Mouse (Mus musculus): ENCODE results near the gene Wdtc1. TPM values are rescaled to one million over a fixed set of nuclear protein-coding genes. Genes with fewer than 3 reads are reported as not detected.

Gene Wdtc1
- polyA plus RNA-seq, 1 experiment from 2014 or later: 25.6 TPM

DNA sequence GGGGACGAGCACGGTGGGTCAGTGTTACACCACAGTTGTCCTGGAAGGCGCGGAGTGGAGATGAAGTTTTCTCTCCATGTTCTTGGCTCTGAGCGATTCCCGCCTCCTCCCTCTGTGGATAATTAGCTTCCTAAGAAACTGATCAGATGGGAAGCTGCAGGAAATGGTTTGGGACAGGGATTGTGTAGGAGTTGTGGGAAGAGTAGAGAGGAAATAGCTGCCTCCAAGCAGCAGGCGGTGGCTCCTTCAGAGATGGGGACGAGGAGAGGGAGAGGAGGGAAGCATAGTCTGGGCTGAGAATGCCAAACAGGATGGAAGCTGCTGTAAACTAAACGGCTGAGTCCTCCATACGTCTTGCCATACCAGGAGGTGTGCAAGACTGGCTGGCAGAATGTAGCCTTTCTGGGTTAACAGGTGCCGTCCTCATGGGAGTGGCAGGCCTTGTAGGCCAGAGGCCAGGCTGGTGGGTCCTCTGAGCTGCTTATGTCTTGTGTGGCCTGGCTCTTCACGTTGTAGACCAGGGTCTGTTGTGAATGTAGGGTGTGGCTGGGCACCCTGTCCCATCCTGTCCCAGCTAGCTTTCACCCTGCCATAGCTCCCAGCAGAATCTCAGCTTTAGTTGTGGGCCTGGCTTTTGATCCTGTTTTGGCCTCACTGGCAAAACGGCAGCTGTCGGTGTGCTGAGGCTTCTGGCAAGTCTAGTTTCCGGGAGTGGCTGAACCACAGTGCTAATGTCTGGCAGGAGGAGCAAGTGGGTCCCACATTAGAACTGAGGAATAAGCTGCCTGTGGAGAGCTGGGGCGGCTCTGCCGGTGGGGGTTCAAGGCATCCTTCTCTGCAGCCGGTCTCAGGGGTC is 38.1 kb upstream of the Wdtc1 start:
- H3K9ac ChIP-seq: no peak overlapping the region
- ATAC-seq (ENCODE audit: low FRiP score): no peak
- no peak for DNase-seq (ENCODE audit: low spot score)

GRCm38 (mm10) chr4:133390585-133390984 is 37.3 kb upstream of the Wdtc1 start:
- Histone ChIP-seq H3K9me3 (ENCODE audit: control insufficient read depth, low read length) (no peaks in the 10 kb centered on the region), H3K4me1 (replicated peaks; ENCODE audit: control insufficient read depth, insufficient read depth, low read length) (peaks cover 8% of the 10 kb centered on the region; the same call in 1 of the 2 replicates), H3K4me3 (replicated peaks; ENCODE audit: low read length) (no peak overlapping the region), H3K9ac (no peak overlapping the region), H3K4me2 (replicated peaks) (no peak overlapping the region), H3K27ac (no peak overlapping the region), H3K27me3 (ENCODE audit: control insufficient read depth, insufficient read depth, low read length) (no peaks in the 10 kb centered on the region), H3K36me3 (replicated peaks; ENCODE audit: control insufficient read depth, insufficient read depth) (no peaks in the 10 kb centered on the region)
- no peak for DNase-seq (ENCODE audit: low spot score)
- 93% methylated on average over 6 of the region's 6 CpGs for WGBS
- ATAC-seq (ENCODE audit: low FRiP score): no peak

More for the DNA sequence above, 38.1 kb upstream of the Wdtc1 start:
- Histone ChIP-seq H3K27me3 (ENCODE audit: control insufficient read depth, insufficient read depth, low read length) (no peaks in the 10 kb centered on the region), H3K36me3 (replicated peaks; ENCODE audit: control insufficient read depth, insufficient read depth) (no peaks in the 10 kb centered on the region), H3K4me3 (replicated peaks; ENCODE audit: low read length) (no peak overlapping the region), H3K4me2 (replicated peaks) (no peak overlapping the region), H3K27ac (no peak overlapping the region), H3K4me1 (replicated peaks; ENCODE audit: control insufficient read depth, insufficient read depth, low read length) (peaks cover 16% of the 10 kb centered on the region), H3K9me3 (ENCODE audit: control insufficient read depth, low read length) (no peaks in the 10 kb centered on the region)
- WGBS: 82% methylated on average over 18 of the region's 18 CpGs

- Histone ChIP-seq H3K27me3 (ENCODE audit: control insufficient read depth, insufficient read depth, low read length) (no peaks in the 10 kb centered on the region), H3K36me3 (replicated peaks; ENCODE audit: control insufficient read depth, insufficient read depth) (no peaks in the 10 kb centered on the region), H3K9ac (no peak overlapping the region), H3K4me3 (replicated peaks; ENCODE audit: low read length) (no peak overlapping the region), H3K4me2 (replicated peaks) (no peak overlapping the region), H3K9me3 (ENCODE audit: control insufficient read depth, low read length) (no peaks in the 10 kb centered on the region), H3K4me1 (replicated peaks; ENCODE audit: control insufficient read depth, insufficient read depth, low read length) (0 out of 2 replicates have a peak, but pooled peaks cover 2% of the 10 kb centered on the region), H3K27ac (no peak overlapping the region)
- DNase-seq (ENCODE audit: low spot score) (no peak), ATAC-seq (ENCODE audit: low FRiP score) (no peak)
- 97% methylated on average over 2 of the region's 2 CpGs for WGBS
Observed at GRCm38 (mm10) chr4:133390042-133390441, 36.8 kb upstream of the Wdtc1 start.

DNA sequence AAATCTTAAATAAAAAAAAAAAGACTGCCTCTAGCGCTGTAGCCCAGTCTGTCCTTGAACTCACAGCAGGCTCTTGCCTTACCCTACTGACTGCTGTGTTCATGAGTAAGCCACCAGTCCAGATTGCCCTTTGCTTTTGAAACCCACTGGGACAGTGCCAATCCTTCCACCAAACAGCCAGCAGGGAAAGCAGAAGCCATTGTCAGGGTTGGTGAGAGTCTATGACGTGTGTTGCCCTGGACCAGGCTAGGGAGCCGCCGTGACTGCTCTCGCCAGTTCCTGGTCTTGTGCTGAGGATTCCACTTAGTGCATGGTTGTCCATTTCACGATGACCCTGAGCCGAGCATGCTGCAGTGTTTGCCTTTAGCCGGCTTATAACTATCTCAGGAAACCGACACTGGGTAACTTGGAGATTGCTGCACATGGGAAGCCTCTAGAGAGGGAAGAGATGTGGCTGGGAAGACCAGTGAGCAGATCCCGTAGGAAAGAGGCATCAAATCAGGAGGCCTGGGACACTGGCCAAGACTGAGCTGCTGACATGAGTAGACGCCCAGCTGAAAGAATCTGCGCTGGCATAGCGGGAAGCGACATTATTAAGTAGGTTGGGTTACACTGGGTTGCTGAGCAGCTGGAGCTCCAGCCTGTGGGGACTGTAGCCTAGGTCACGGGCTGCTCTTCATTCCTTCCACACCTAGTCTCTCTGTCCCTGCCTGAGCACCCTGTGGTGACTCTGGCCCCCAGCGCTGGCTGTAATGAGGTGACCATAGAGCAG is 35.7 kb upstream of the Wdtc1 start:
- ATAC-seq (ENCODE audit: low FRiP score): no peak
- Histone ChIP-seq H3K9me3 (ENCODE audit: control insufficient read depth, low read length) (no peaks in the 10 kb centered on the region), H3K36me3 (replicated peaks; ENCODE audit: control insufficient read depth, insufficient read depth) (no peaks in the 10 kb centered on the region), H3K4me2 (replicated peaks) (no peak overlapping the region), H3K4me3 (replicated peaks; ENCODE audit: low read length) (no peak overlapping the region), H3K4me1 (replicated peaks; ENCODE audit: control insufficient read depth, insufficient read depth, low read length) (no peaks in the 10 kb centered on the region), H3K27me3 (ENCODE audit: control insufficient read depth, insufficient read depth, low read length) (no peaks in the 10 kb centered on the region), H3K9ac (no peak overlapping the region), H3K27ac (no peak overlapping the region)
- no peak for DNase-seq (ENCODE audit: low spot score)
- 82% methylated on average over 16 of the region's 16 CpGs for WGBS

- no peaks in the 10 kb centered on the region for H3K27me3 ChIP-seq (ENCODE audit: control insufficient read depth, insufficient read depth, low read length)
- ATAC-seq (ENCODE audit: low FRiP score) (no peak), DNase-seq (ENCODE audit: low spot score) (no peak)
- no peak overlapping the region for H3K9ac ChIP-seq
- no peaks in the 10 kb centered on the region for H3K9me3 ChIP-seq (ENCODE audit: control insufficient read depth, low read length)
- H3K4me3 ChIP-seq (replicated peaks; ENCODE audit: low read length): no peak overlapping the region
- no peaks in the 10 kb centered on the region for H3K4me1 ChIP-seq (replicated peaks; ENCODE audit: control insufficient read depth, insufficient read depth, low read length)
- no peak overlapping the region for H3K4me2 ChIP-seq (replicated peaks)
- no peaks in the 10 kb centered on the region for H3K36me3 ChIP-seq (replicated peaks; ENCODE audit: control insufficient read depth, insufficient read depth)
- H3K27ac ChIP-seq: no peak overlapping the region
Observed at GRCm38 (mm10) chr4:133387053-133387452, 33.8 kb upstream of the Wdtc1 start.

GRCm38 (mm10) chr4:133386061-133386797 is 32.9 kb upstream of the Wdtc1 start:
- 69% methylated on average over 7 of the region's 7 CpGs for WGBS
- Histone ChIP-seq H3K9ac (no peak overlapping the region), H3K4me2 (replicated peaks) (no peak overlapping the region)

DNA sequence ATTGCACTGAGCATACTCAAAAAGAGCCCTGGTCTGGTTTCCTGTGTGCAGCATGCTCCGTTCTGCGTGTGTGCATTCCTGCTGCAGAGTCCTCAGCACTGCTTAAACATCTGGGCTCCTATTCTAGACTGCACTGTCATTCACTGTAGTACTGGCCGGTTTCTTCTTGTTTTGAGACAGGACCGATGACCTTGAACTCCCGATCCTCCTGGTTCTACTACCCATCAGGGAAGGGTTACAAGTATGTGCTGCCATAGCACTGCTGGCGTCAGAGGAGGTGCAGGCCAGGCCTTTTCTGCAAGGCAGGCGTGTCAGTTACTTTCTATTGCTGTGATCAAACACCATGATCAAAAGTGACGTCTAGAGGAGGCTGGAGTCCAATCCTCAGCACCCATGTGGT is 27.9 kb upstream of the Wdtc1 start:
- Histone ChIP-seq H3K9ac (no peak overlapping the region), H3K4me2 (replicated peaks) (no peak overlapping the region), H3K36me3 (replicated peaks; ENCODE audit: control insufficient read depth, insufficient read depth) (no peaks in the 10 kb centered on the region), H3K9me3 (ENCODE audit: control insufficient read depth, low read length) (no peaks in the 10 kb centered on the region), H3K27ac (no peak overlapping the region), H3K4me1 (replicated peaks; ENCODE audit: control insufficient read depth, insufficient read depth, low read length) (peaks cover 12% of the 10 kb centered on the region; the same call in 1 of the 2 replicates), H3K27me3 (ENCODE audit: control insufficient read depth, insufficient read depth, low read length) (no peaks in the 10 kb centered on the region), H3K4me3 (replicated peaks; ENCODE audit: low read length) (no peak overlapping the region)
- 78% methylated on average over 8 of the region's 8 CpGs for WGBS
- no peak for ATAC-seq (ENCODE audit: low FRiP score)
- no peak for DNase-seq (ENCODE audit: low spot score)

More at GRCm38 (mm10) chr4:133386061-133386797, 32.9 kb upstream of the Wdtc1 start:
- DNase-seq (ENCODE audit: low spot score) (no peak), ATAC-seq (ENCODE audit: low FRiP score) (no peak)
- H3K4me3 ChIP-seq (replicated peaks; ENCODE audit: low read length): no peak overlapping the region
- H3K27ac ChIP-seq: no peak overlapping the region
- H3K4me1 ChIP-seq (replicated peaks; ENCODE audit: control insufficient read depth, insufficient read depth, low read length): no peaks in the 10 kb centered on the region
- no peaks in the 10 kb centered on the region for H3K9me3 ChIP-seq (ENCODE audit: control insufficient read depth, low read length)
- no peaks in the 10 kb centered on the region for H3K27me3 ChIP-seq (ENCODE audit: control insufficient read depth, insufficient read depth, low read length)
- H3K36me3 ChIP-seq (replicated peaks; ENCODE audit: control insufficient read depth, insufficient read depth): no peaks in the 10 kb centered on the region

DNA sequence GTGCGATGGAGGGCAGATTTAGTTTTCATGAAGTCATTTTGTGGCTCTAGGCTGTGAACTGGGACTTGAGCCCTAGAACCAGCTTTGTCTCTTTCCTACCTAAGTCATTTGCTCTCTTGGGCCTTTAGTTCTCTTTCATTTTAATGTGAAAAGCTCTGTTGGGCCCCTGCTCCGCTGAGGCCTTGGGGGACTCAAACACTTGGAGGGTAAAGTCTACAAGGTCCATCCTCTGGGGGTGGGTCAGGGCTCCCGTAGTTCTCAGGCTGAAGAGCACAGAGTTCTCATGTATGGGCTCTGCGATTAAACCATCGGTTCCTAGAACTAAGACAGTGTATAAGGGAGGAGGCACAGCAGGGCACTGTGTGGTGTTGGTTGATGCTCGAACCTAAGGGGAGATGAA is 27.3 kb upstream of the Wdtc1 start:
- DNase-seq (ENCODE audit: low spot score): no peak
- Histone ChIP-seq H3K4me3 (replicated peaks; ENCODE audit: low read length) (no peak overlapping the region), H3K4me1 (replicated peaks; ENCODE audit: control insufficient read depth, insufficient read depth, low read length) (peaks cover 17% of the 10 kb centered on the region; the same call in 1 of the 2 replicates), H3K4me2 (replicated peaks) (no peak overlapping the region), H3K27me3 (ENCODE audit: control insufficient read depth, insufficient read depth, low read length) (no peaks in the 10 kb centered on the region), H3K36me3 (replicated peaks; ENCODE audit: control insufficient read depth, insufficient read depth) (no peaks in the 10 kb centered on the region), H3K27ac (no peak overlapping the region), H3K9ac (no peak overlapping the region), H3K9me3 (ENCODE audit: control insufficient read depth, low read length) (no peaks in the 10 kb centered on the region)
- WGBS: 53% methylated on average over 6 of the region's 6 CpGs
- ATAC-seq (ENCODE audit: low FRiP score): no peak

DNA sequence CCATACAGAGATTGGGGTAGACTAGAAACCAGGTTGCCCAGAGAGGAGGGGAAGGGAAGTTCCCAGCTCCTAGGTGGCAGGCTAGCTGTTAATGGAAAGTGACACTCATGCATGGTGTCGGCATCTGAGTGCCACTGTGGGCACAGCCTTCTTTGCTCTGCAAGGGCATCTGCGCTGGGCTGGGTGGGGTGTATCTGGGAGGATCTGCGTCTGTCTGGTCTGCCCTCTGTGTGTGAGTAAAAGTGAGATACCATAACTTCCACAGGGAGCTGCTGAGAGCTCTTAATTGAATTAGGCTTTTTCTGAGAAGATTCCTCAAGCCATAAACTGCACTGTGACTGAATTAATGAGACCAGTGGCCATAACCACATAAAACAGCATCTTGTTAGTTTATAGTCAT is 26.6 kb upstream of the Wdtc1 start:
- H3K9me3 ChIP-seq (ENCODE audit: control insufficient read depth, low read length): no peaks in the 10 kb centered on the region
- no peaks in the 10 kb centered on the region for H3K36me3 ChIP-seq (replicated peaks; ENCODE audit: control insufficient read depth, insufficient read depth)
- H3K4me2 ChIP-seq (replicated peaks): no peak overlapping the region
- ATAC-seq (ENCODE audit: low FRiP score) (no peak), DNase-seq (ENCODE audit: low spot score) (no peak)
- H3K4me3 ChIP-seq (replicated peaks; ENCODE audit: low read length): no peak overlapping the region
- peaks cover 18% of the 10 kb centered on the region; the same call in 1 of the 2 replicates for H3K4me1 ChIP-seq (replicated peaks; ENCODE audit: control insufficient read depth, insufficient read depth, low read length)
- no peak overlapping the region for H3K27ac ChIP-seq
- 70% methylated on average over 3 of the region's 3 CpGs for WGBS
- H3K27me3 ChIP-seq (ENCODE audit: control insufficient read depth, insufficient read depth, low read length): no peaks in the 10 kb centered on the region
- no peak overlapping the region for H3K9ac ChIP-seq
